ENCODE assay signal across 8 mouse cellular contexts in the genomic region with DNA sequence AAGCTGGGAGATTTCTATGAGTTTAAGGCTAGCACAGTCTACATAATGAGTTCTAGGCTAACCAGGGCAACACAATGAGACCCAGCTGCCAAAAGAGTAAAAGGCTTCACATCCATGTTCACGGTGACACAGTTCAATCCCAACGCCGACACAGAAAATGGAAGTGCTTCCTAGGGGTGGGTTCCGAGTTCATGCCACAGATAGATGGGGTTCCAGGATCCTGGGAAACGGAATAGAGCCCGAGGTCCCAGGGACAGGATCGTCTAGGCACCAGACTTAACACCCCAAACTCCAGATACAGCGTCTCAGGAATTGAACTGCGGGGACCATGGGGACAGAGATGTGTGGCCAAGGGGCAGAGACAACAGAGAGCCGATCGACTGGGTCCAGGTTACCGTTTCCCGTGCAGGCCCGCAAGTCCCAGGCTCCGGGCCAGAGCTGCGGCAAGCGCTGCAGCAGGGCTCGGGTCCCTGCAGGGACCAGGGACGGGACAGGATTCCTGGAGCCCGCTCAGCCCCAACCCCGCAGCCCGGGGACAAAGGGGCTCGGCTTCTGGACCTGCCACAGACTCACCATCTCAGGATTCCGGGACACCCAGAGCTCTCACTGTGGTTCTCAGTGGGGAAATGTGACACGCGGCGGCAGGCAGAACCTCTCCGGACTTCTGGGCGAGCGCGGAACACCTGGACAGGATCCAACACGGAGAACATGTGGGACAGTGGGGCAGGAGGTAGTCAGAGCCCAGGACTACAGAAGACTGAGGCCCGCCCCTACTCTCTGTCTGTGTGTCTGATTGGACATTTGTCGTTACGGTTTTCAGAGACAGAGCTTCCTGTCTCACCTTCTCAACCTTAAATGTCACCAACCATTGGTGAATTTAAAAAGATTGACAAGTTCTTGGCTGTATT. TPM values are rescaled to one million over a fixed set of nuclear protein-coding genes. Genes with fewer than 3 reads are reported as not detected.
A peak's percentile ranks its signal among the peaks of the same experiment; 100 is the strongest.
DNase-seq lines count a peak whose midpoint lies in the region; ATAC-seq and TF ChIP-seq lines count a peak whose summit lies in the region.

A gene (minus strand): TSS at position 712 of the 908 bp plus-strand sequence.

- peak within 1 kb of the TSS; percentile 90 for H3K9ac ChIP-seq in ES-E14 (ENCODE audit: insufficient read depth, low read depth, low read length, poor library complexity, severe bottlenecking)
- H3K9ac ChIP-seq in forebrain, embryonic 13.5 days = peak within 1 kb of the TSS; percentile 86
- peak within 1 kb of the TSS; percentile 78 for H3K9ac ChIP-seq in liver, embryonic 16.5 days (ENCODE audit: low read depth, low read length)
- H3K9ac ChIP-seq in neural tube, embryonic 13.5 days = peak within 1 kb of the TSS; percentile 85

- no peaks in the 10 kb centered on the region for H3K9me3 ChIP-seq in ES-E14 (ENCODE audit: control insufficient read depth, insufficient read depth, low read depth, low read length)
- peaks cover 9% of the 10 kb centered on the region; the same call in 1 of the 2 replicates for H3K9me3 ChIP-seq in forebrain, embryonic 13.5 days (replicated peaks)
- no peaks in the 10 kb centered on the region for H3K9me3 ChIP-seq in liver, embryonic 16.5 days (replicated peaks; ENCODE audit: control insufficient read depth, low read length)
- H3K9me3 ChIP-seq in neural tube, embryonic 13.5 days = peaks cover 10% of the 10 kb centered on the region

- H3K4me3 ChIP-seq in ES-E14 (ENCODE audit: insufficient read depth in 1 of 2, low read depth in 1 of 2, low read length in 2 of 2, poor library complexity in 1 of 2, severe bottlenecking in 1 of 2) = peak within 1 kb of the TSS; percentile 88 to 99
- peak within 1 kb of the TSS; percentile 66 for H3K4me3 ChIP-seq in forebrain, embryonic 13.5 days
- H3K4me3 ChIP-seq in liver, embryonic 16.5 days (ENCODE audit: low read depth, low read length) = peak within 1 kb of the TSS; percentile 78
- H3K4me3 ChIP-seq in neural tube, embryonic 13.5 days = peak within 1 kb of the TSS; percentile 67
- peak within 1 kb of the TSS; percentile 61 for H3K4me3 ChIP-seq in testis, adult 2 months (ENCODE audit: control insufficient read depth, low read depth, low read length)

- intact Hi-C loops in heart, postnatal 14 days (cut with DNase I) = no loop called here

- H3K4me1 ChIP-seq in ES-E14 (ENCODE audit: control insufficient read depth in 2 of 2, insufficient read depth in 2 of 2, low read length in 2 of 2, poor library complexity in 1 of 2) = no peaks in the 10 kb centered on the region; a peak in 1 of 4 replicates
- 0 out of 2 replicates have a peak, but pooled peaks cover 4% of the 10 kb centered on the region for H3K4me1 ChIP-seq in forebrain, embryonic 13.5 days
- H3K4me1 ChIP-seq in liver, embryonic 16.5 days (ENCODE audit: control insufficient read depth, low read depth, low read length) = no peaks in the 10 kb centered on the region; the same call in 1 of the 2 replicates
- H3K4me1 ChIP-seq in neural tube, embryonic 13.5 days (replicated peaks) = peaks cover 11% of the 10 kb centered on the region; the same call in 1 of the 2 replicates
- H3K4me1 ChIP-seq in testis, adult 2 months (ENCODE audit: control insufficient read depth, insufficient read depth, low read length) = peaks cover 6% of the 10 kb centered on the region

- no peak within 1 kb of the TSS; the same call in 1 of the 2 replicates for H3K27ac ChIP-seq in ES-E14 (ENCODE audit: insufficient read depth, low read depth, low read length, poor library complexity, severe bottlenecking)
- H3K27ac ChIP-seq in forebrain, embryonic 13.5 days = peak within 1 kb of the TSS; percentile 48
- H3K27ac ChIP-seq in liver, embryonic 16.5 days (ENCODE audit: low read length) = no peak within 1 kb of the TSS
- no peak within 1 kb of the TSS for H3K27ac ChIP-seq in neural tube, embryonic 13.5 days (replicated peaks)
- no peak within 1 kb of the TSS for H3K27ac ChIP-seq in testis, adult 2 months (ENCODE audit: control insufficient read depth, insufficient read depth, low read depth, low read length)

- peak; percentile 98 for ATAC-seq in forebrain, embryonic 13.5 days
- peak; percentile 99 for ATAC-seq in liver, embryonic 16.5 days (ENCODE audit: low read depth)
- peak; percentile 92 for ATAC-seq in neural tube, embryonic 13.5 days (ENCODE audit: low read depth)

- H3K27me3 ChIP-seq in forebrain, embryonic 13.5 days = no peaks in the 10 kb centered on the region
- no peaks in the 10 kb centered on the region for H3K27me3 ChIP-seq in liver, embryonic 16.5 days (ENCODE audit: control insufficient read depth, insufficient read depth, low read depth, low read length)
- no peaks in the 10 kb centered on the region for H3K27me3 ChIP-seq in neural tube, embryonic 13.5 days
- H3K27me3 ChIP-seq in testis, adult 2 months (ENCODE audit: control insufficient read depth, insufficient read depth, low read length) = no peaks in the 10 kb centered on the region; the same call in 1 of the 2 replicates

- DNase-seq in ES-E14 (ENCODE audit: low read depth, low spot score) = peak; percentile 79
- peak; percentile 73 for DNase-seq in cerebellum, adult 11 months
- peak; percentile 54 to 72 for DNase-seq in heart, postnatal 14 days
- peak; percentile 93 for DNase-seq in large intestine, adult 2 months (ENCODE audit: low read depth, low spot score)

- 1% methylated on average over 35 of the region's 35 CpGs for WGBS in forebrain, embryonic 13.5 days
- 2% methylated on average over 35 of the region's 35 CpGs for WGBS in large intestine, adult 2 months
- WGBS in liver, embryonic 16.5 days (ENCODE audit: insufficient replicate concordance) = 1% methylated on average over 35 of the region's 35 CpGs
- 1% methylated on average over 35 of the region's 35 CpGs for WGBS in neural tube, embryonic 13.5 days

- no peak for TF ChIP-seq POLR2A in testis, adult 2 months (IDR thresholded peaks at IDR 0.05; ENCODE audit: control insufficient read depth, low read depth, low read length)

- H3K4me2 ChIP-seq in forebrain, embryonic 13.5 days = peak within 1 kb of the TSS; percentile 71
- H3K4me2 ChIP-seq in liver, embryonic 16.5 days (ENCODE audit: low read depth, low read length) = peak within 1 kb of the TSS; percentile 82
- H3K4me2 ChIP-seq in neural tube, embryonic 13.5 days = peak within 1 kb of the TSS; percentile 81

- TF ChIP-seq CTCF in testis, adult 2 months (IDR thresholded peaks at IDR 0.05; ENCODE audit: control insufficient read depth, insufficient read depth, insufficient replicate concordance, low read depth, low read length) = no peak

- H3K36me3 ChIP-seq in ES-E14 (ENCODE audit: control insufficient read depth, insufficient read depth, low read length, poor library complexity, severe bottlenecking) = peaks cover 13% of the 10 kb centered on the region
- peaks cover 34% of the 10 kb centered on the region for H3K36me3 ChIP-seq in forebrain, embryonic 13.5 days (ENCODE audit: poor library complexity, severe bottlenecking)
- H3K36me3 ChIP-seq in liver, embryonic 16.5 days (ENCODE audit: control insufficient read depth, insufficient read depth) = peaks cover 5% of the 10 kb centered on the region
- peaks cover 23% of the 10 kb centered on the region for H3K36me3 ChIP-seq in neural tube, embryonic 13.5 days
- H3K36me3 ChIP-seq in testis, adult 2 months (ENCODE audit: control insufficient read depth, insufficient read depth, low read length) = no peaks in the 10 kb centered on the region

- in situ Hi-C loops in ES-E14 (cut with MboI; ENCODE audit: low sequenced_read_pairs in 2 of 2, unreplicated experiment in 2 of 2) = no loop called here

TF ChIP-seq in ES-E14, 5 proteins besides CTCF, POLR2A, EP300 and RAD21:
- TF ChIP-seq ZNF384 (IDR thresholded peaks at IDR 0.05; ENCODE audit: low read depth, low read length) (no peak), CHD2 (IDR thresholded peaks at IDR 0.05; ENCODE audit: low read depth, low read length) (peak; percentile 53; the same call in 1 of the 2 replicates), MAFK (IDR thresholded peaks at IDR 0.05; ENCODE audit: insufficient read depth, low read depth, low read length) (no peak), HCFC1 (IDR thresholded peaks at IDR 0.05; ENCODE audit: borderline replicate concordance, insufficient read depth, low read length) (peak; percentile 28; the same call in 1 of the 2 replicates), ZC3H11A (IDR thresholded peaks at IDR 0.05; ENCODE audit: borderline replicate concordance, low read depth, low read length) (no peak)

RNA-seq across cellular contexts. Expression of the gene that starts here (rescaled TPM):
- 9.6 and 11.3 TPM in 2 replicates for total RNA-seq in ES-E14 (2012; rRNA removed)
- 10.4 and 10.7 TPM in 2 replicates for polyA plus RNA-seq in forebrain, embryonic 13.5 days (2015; fragmentation: Nextera tagmentation; extraction: Ambion mirVana)
- 1 to 10 TPM in 1 of 2 experiments, under 1 TPM in 1; 0.60 to 1.0 TPM for total RNA-seq in heart, postnatal 14 days (2021)
- polyA plus RNA-seq in large intestine, adult 2 months (2012; rRNA removed) = 0.57 and 0.67 TPM in 2 replicates
- 1.0 and 1.3 TPM in 2 replicates for polyA plus RNA-seq in liver, embryonic 16.5 days (2015; fragmentation: Nextera tagmentation; extraction: Ambion mirVana)
- polyA plus RNA-seq in neural tube, embryonic 13.5 days (2015; fragmentation: Nextera tagmentation; extraction: Ambion mirVana) = 5.2 and 5.8 TPM in 2 replicates
- 0.02 and 0.05 TPM in 2 replicates for polyA plus RNA-seq in testis, adult 2 months (2012; rRNA removed)

Comparison
In these comparisons a context has a peak if more than half of its experiments do, and no peak if none do; other contexts are left out.
1. Peak in DNase-seq in large intestine, adult 2 months; RNA of the gene not detected or under 1 TPM.